ENCODE assay signal across 8 mouse cellular contexts in the genomic region with DNA sequence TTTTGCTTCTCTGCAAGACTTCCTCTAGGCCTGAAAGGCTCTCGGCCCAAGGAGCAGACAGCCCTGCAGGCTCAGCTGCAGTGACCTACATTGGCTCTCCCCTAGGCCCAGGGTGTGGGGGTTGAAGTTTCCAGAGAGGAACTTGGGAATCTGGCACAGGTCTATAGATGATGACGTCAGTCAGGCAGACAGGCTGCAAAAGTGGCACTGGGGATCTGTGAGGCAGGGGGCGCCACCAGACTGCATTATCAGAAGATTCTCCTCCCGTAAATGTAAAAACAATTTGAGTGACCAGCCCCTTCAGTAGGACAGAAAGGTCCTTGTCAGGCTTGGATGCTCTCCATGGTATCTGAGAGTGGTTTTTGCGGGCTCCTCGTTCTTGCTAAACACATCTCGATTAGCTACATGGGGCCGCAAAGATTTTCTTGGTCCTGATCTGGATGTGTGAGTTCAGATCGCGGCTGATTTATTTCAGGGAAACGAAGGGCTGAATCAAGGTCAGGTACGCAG. TPM values are rescaled to one million over a fixed set of nuclear protein-coding genes. Genes with fewer than 3 reads are reported as not detected.
DNase-seq lines count a peak whose midpoint lies in the region; ATAC-seq and TF ChIP-seq lines count a peak whose summit lies in the region.

No protein-coding gene starts in this region.

- 0 out of 2 replicates have a peak overlapping the region, but pooled peaks have one; percentile 12 for H3K4me3 ChIP-seq in forebrain, embryonic 16.5 days (replicated peaks; ENCODE audit: low read length)
- H3K4me3 ChIP-seq in layer of hippocampus, adult 2 months: peak overlapping the region; percentile 47
- H3K4me3 ChIP-seq in lung, embryonic 14.5 days (ENCODE audit: low read depth, low read length): peak overlapping the region; percentile 22

- no peak for ATAC-seq in forebrain, embryonic 16.5 days
- ATAC-seq in lung, embryonic 14.5 days (ENCODE audit: insufficient read depth): no peak
- no peak for ATAC-seq in erythroid progenitor cell, adult 5-6 weeks (replicated peaks; ENCODE audit: low FRiP score, poor library complexity, severe bottlenecking)

- H3K9ac ChIP-seq in forebrain, embryonic 16.5 days (replicated peaks; ENCODE audit: low read depth, low read length): peak overlapping the region; percentile 38; the same call in 1 of the 2 replicates
- no peak overlapping the region for H3K9ac ChIP-seq in lung, embryonic 14.5 days

- no peaks in the 10 kb centered on the region for H3K9me3 ChIP-seq in forebrain, embryonic 16.5 days (ENCODE audit: control insufficient read depth, low read length)
- no peaks in the 10 kb centered on the region for H3K9me3 ChIP-seq in lung, embryonic 14.5 days (ENCODE audit: low read depth, low read length)

- 8% methylated on average over 12 of the region's 12 CpGs for WGBS in forebrain, embryonic 16.5 days
- WGBS in lung, embryonic 14.5 days: 5% methylated on average over 12 of the region's 12 CpGs

- H3K27ac ChIP-seq in forebrain, embryonic 16.5 days (ENCODE audit: low read length): peak overlapping the region; percentile 52
- peak overlapping the region; percentile 100 for H3K27ac ChIP-seq in layer of hippocampus, adult 2 months
- H3K27ac ChIP-seq in lung, embryonic 14.5 days (ENCODE audit: low read depth): peak overlapping the region; percentile 96

- H3K36me3 ChIP-seq in forebrain, embryonic 16.5 days (ENCODE audit: control insufficient read depth, insufficient read depth): no peaks in the 10 kb centered on the region
- H3K36me3 ChIP-seq in lung, embryonic 14.5 days (ENCODE audit: insufficient read depth): no peaks in the 10 kb centered on the region

- no peaks in the 10 kb centered on the region for H3K27me3 ChIP-seq in forebrain, embryonic 16.5 days (replicated peaks; ENCODE audit: control insufficient read depth, insufficient read depth, low read length)
- H3K27me3 ChIP-seq in lung, embryonic 14.5 days (ENCODE audit: insufficient read depth, low read length): no peaks in the 10 kb centered on the region

- peak; percentile 88 for DNase-seq in MN1 (ENCODE audit: low spot score)
- peak; percentile 87 for DNase-seq in cerebellum, adult 11-12 months
- peak; percentile 86 for DNase-seq in heart, postnatal 25 days (ENCODE audit: low spot score)
- DNase-seq in layer of hippocampus, adult 2 months (ENCODE audit: low spot score in 2 of 2): peak; percentile 80 to 88
- DNase-seq in lung, embryonic 14.5 days: peak; percentile 91
- peak; percentile 89 for DNase-seq in retina, embryonic 14.5 days (ENCODE audit: low spot score)

- intact Hi-C loops in heart, postnatal 25 days (cut with DNase I): loop anchor here (2.0 kb wide), 1 partner anchor 13 kb away; no protein-coding TSS in a partner anchor

- peak; percentile 84 for TF ChIP-seq CTCF in layer of hippocampus, adult 2 months (conservative IDR thresholded peaks at IDR 0.05)
- peak; percentile 68 for TF ChIP-seq CTCF in lung, embryonic 14.5 days (IDR thresholded peaks at IDR 0.05; ENCODE audit: low read depth)

- peaks cover 68% of the 10 kb centered on the region for H3K4me1 ChIP-seq in forebrain, embryonic 16.5 days (replicated peaks; ENCODE audit: control insufficient read depth, insufficient read depth, low read length)
- peaks cover 50% of the 10 kb centered on the region for H3K4me1 ChIP-seq in lung, embryonic 14.5 days (ENCODE audit: insufficient read depth)

- peak overlapping the region; percentile 41 for H3K4me2 ChIP-seq in forebrain, embryonic 16.5 days (ENCODE audit: low read length)
- peak overlapping the region; percentile 58 for H3K4me2 ChIP-seq in lung, embryonic 14.5 days

RNA-seq across cellular contexts. Expression of a gene that starts 9.5 kb away (rescaled TPM):
- polyA plus RNA-seq in forebrain, embryonic 16.5 days (2015; fragmentation: Nextera tagmentation; extraction: Ambion mirVana): 27.7 and 32.0 TPM in 2 replicates
- total RNA-seq in heart, postnatal 25 days (2021): 10 to 100 TPM; 73.0 to 78.1 TPM
- total RNA-seq in layer of hippocampus, adult 2 months (2021): 100 to 1,000 TPM; 168 to 178 TPM
- polyA plus RNA-seq in lung, embryonic 14.5 days (2014; fragmentation: Nextera tagmentation; extraction: Ambion mirVana): 16.2 and 16.3 TPM in 2 replicates
- 43.6 and 44.7 TPM in 2 replicates for total RNA-seq in erythroid progenitor cell, adult 5-6 weeks (2015; ENCODE audit: low replicate concordance)
- total RNA-seq in erythroid progenitor cell, adult 5-6 weeks (2017; ENCODE audit: low replicate concordance): 29.5 and 35.5 TPM in 2 replicates

RNA-seq across cellular contexts. Expression of a gene that starts 10.7 kb away (rescaled TPM):
- 3.8 and 4.0 TPM in 2 replicates for polyA plus RNA-seq in forebrain, embryonic 16.5 days (2015; fragmentation: Nextera tagmentation; extraction: Ambion mirVana)
- total RNA-seq in heart, postnatal 25 days (2021): 100 to 1,000 TPM in 1 of 2 experiments, 10 to 100 TPM in 1; 61.2 to 129 TPM
- 10 to 100 TPM; 93.2 to 94.0 TPM for total RNA-seq in layer of hippocampus, adult 2 months (2021)
- polyA plus RNA-seq in lung, embryonic 14.5 days (2014; fragmentation: Nextera tagmentation; extraction: Ambion mirVana): 1.4 and 1.7 TPM in 2 replicates
- not detected in 2 replicates for total RNA-seq in erythroid progenitor cell, adult 5-6 weeks (2015; ENCODE audit: low replicate concordance)
- not detected in 2 replicates for total RNA-seq in erythroid progenitor cell, adult 5-6 weeks (2017; ENCODE audit: low replicate concordance)

RNA-seq across cellular contexts. Expression of a gene that starts 18.9 kb away (rescaled TPM):
- 52.5 and 54.6 TPM in 2 replicates for polyA plus RNA-seq in forebrain, embryonic 16.5 days (2015; fragmentation: Nextera tagmentation; extraction: Ambion mirVana)
- 10 to 100 TPM; 22.4 to 25.5 TPM for total RNA-seq in heart, postnatal 25 days (2021)
- total RNA-seq in layer of hippocampus, adult 2 months (2021): 10 to 100 TPM; 61.0 to 62.1 TPM
- polyA plus RNA-seq in lung, embryonic 14.5 days (2014; fragmentation: Nextera tagmentation; extraction: Ambion mirVana): 41.0 and 42.8 TPM in 2 replicates
- total RNA-seq in erythroid progenitor cell, adult 5-6 weeks (2015; ENCODE audit: low replicate concordance): 41.8 and 60.4 TPM in 2 replicates
- 59.2 and 92.7 TPM in 2 replicates for total RNA-seq in erythroid progenitor cell, adult 5-6 weeks (2017; ENCODE audit: low replicate concordance)

RNA-seq across cellular contexts. Expression of a gene that starts 45.4 kb away (rescaled TPM):
- polyA plus RNA-seq in forebrain, embryonic 16.5 days (2015; fragmentation: Nextera tagmentation; extraction: Ambion mirVana): 177 and 182 TPM in 2 replicates
- total RNA-seq in heart, postnatal 25 days (2021): 100 to 1,000 TPM; 102 to 117 TPM
- 1,000 to 10,000 TPM in 1 of 2 experiments, 100 to 1,000 TPM in 1; 996 to 1,082 TPM for total RNA-seq in layer of hippocampus, adult 2 months (2021)
- 46.8 and 47.1 TPM in 2 replicates for polyA plus RNA-seq in lung, embryonic 14.5 days (2014; fragmentation: Nextera tagmentation; extraction: Ambion mirVana)
- 8.6 and 13.8 TPM in 2 replicates for total RNA-seq in erythroid progenitor cell, adult 5-6 weeks (2015; ENCODE audit: low replicate concordance)
- total RNA-seq in erythroid progenitor cell, adult 5-6 weeks (2017; ENCODE audit: low replicate concordance): 3.3 and 8.0 TPM in 2 replicates

RNA-seq across cellular contexts. Expression of a gene that starts 50.8 kb away (rescaled TPM):
- polyA plus RNA-seq in forebrain, embryonic 16.5 days (2015; fragmentation: Nextera tagmentation; extraction: Ambion mirVana): 4.5 and 7.3 TPM in 2 replicates
- under 1 TPM; 0.60 to 0.78 TPM for total RNA-seq in heart, postnatal 25 days (2021)
- 100 to 1,000 TPM; 213 to 240 TPM for total RNA-seq in layer of hippocampus, adult 2 months (2021)
- polyA plus RNA-seq in lung, embryonic 14.5 days (2014; fragmentation: Nextera tagmentation; extraction: Ambion mirVana): 1.5 and 2.1 TPM in 2 replicates
- 6.7 TPM in 1 of 2 replicates, not detected in the other for total RNA-seq in erythroid progenitor cell, adult 5-6 weeks (2015; ENCODE audit: low replicate concordance)
- total RNA-seq in erythroid progenitor cell, adult 5-6 weeks (2017; ENCODE audit: low replicate concordance): 1.5 TPM in 1 of 2 replicates, not detected in the other

Comparison
In these comparisons a context has a peak if more than half of its experiments do, and no peak if none do; other contexts are left out.
1. RNA of a gene that starts 10.7 kb away (total RNA-seq): 61.2 to 129 TPM in heart, postnatal 25 days and 93.2 to 94.0 TPM in layer of hippocampus, adult 2 months; not detected in erythroid progenitor cell, adult 5-6 weeks; every median in the first group is over 10 times any median in the second.
2. Peak in every context shown above with its lines, with median percentiles within 50 percentile points of each other: DNase-seq, H3K27ac ChIP-seq and H3K4me3 ChIP-seq.